Mouse (Mus musculus): ENCODE measurements around the gene Fgf3.

GRCm38 (mm10) chr7:144807976-144808577 lies 29.8 kb upstream of the Fgf3 start:
- TF ChIP-seq CTCF (IDR thresholded peaks at IDR 0.05; ENCODE audit: borderline replicate concordance, control insufficient read depth, extremely low read depth, insufficient read depth, low read length, poor library complexity), result no peak
- TF ChIP-seq POLR2A (IDR thresholded peaks at IDR 0.05; ENCODE audit: control insufficient read depth, extremely low read depth, insufficient read depth, low read length, poor library complexity), result no peak
